Mouse (Mus musculus) layer of hippocampus, postnatal 14 days (tissue): Measurements from ENCODE around the gene Parp6. TPM values are rescaled to one million over a fixed set of nuclear protein-coding genes. Genes with fewer than 3 reads are reported as not detected.
A peak's percentile ranks its signal among the peaks of the same experiment; 100 is the strongest.

ENCODE experiments used
- DNase-seq, 2 experiments: peaks; one replicate each; pipeline ENCODE4 v3.0.0; 2021 to 2022; ENCODE audit warnings: low spot score in 2 of 2, mixed read lengths in 1 of 2
- total RNA-seq, 2 experiments: library from RNA; stranded (reverse); gene quantifications; 2 replicates each; pipeline ENCODE4 v1.2.3; 2021

Gene Parp6
- total RNA-seq, 2 experiments from 2014 or later: 155 to 171 TPM

- no peak for DNase-seq
Observed at GRCm38 (mm10) chr9:59654450-59654983, 37.4 kb downstream of the Parp6 start.

GRCm38 (mm10) chr9:59655958-59656634 lies 39.0 kb downstream of the Parp6 start, which contains the start of gene Pkm:
Gene Pkm (plus strand): TSS chr9:59656368.
- DNase-seq: peak; percentile 94 to 98

GRCm38 (mm10) chr9:59656635-59657617 lies 39.8 kb downstream of the Parp6 start:
- DNase-seq: peak; percentile 87 to 92

- DNase-seq: no peak
Observed at GRCm38 (mm10) chr9:59658146-59658545, 41.1 kb downstream of the Parp6 start.

- DNase-seq: peak; percentile 74 to 77
Observed at GRCm38 (mm10) chr9:59659036-59660026, 42.2 kb downstream of the Parp6 start.

- peak in 1 of 2 experiments; percentile 64 for DNase-seq
Observed at GRCm38 (mm10) chr9:59660421-59660820, 43.3 kb downstream of the Parp6 start.

GRCm38 (mm10) chr9:59661298-59661975 lies 44.4 kb downstream of the Parp6 start:
- DNase-seq: no peak

GRCm38 (mm10) chr9:59663226-59663625 lies 46.1 kb downstream of the Parp6 start:
- DNase-seq: no peak

GRCm38 (mm10) chr9:59663957-59664356 lies 46.9 kb downstream of the Parp6 start:
- no peak for DNase-seq

GRCm38 (mm10) chr9:59664664-59665256 lies 47.7 kb downstream of the Parp6 start:
- DNase-seq: no peak

- no peak for DNase-seq
Observed at GRCm38 (mm10) chr9:59666016-59666415, 48.9 kb downstream of the Parp6 start.

GRCm38 (mm10) chr9:59666813-59667212 lies 49.7 kb downstream of the Parp6 start:
- no peak for DNase-seq

- peak in 1 of 2 experiments; percentile 63 for DNase-seq
Observed at GRCm38 (mm10) chr9:59667250-59667649, 50.2 kb downstream of the Parp6 start.

- DNase-seq: no peak
Observed at GRCm38 (mm10) chr9:59667904-59668303, 50.8 kb downstream of the Parp6 start.

GRCm38 (mm10) chr9:59668473-59668872 lies 51.4 kb downstream of the Parp6 start:
- DNase-seq: no peak

GRCm38 (mm10) chr9:59669172-59669571 lies 52.1 kb downstream of the Parp6 start:
- DNase-seq: no peak

GRCm38 (mm10) chr9:59672195-59672894 lies 55.3 kb downstream of the Parp6 start:
- DNase-seq: no peak

GRCm38 (mm10) chr9:59673427-59673826 lies 56.3 kb downstream of the Parp6 start:
- DNase-seq: no peak

- DNase-seq: no peak
Observed at GRCm38 (mm10) chr9:59675598-59675997, 58.5 kb downstream of the Parp6 start.
